Mouse (Mus musculus) c-Kit-positive CD71-positive TER-119-positive erythroid progenitor cells, embryonic 14.5 days (primary cell): ENCODE measurements around the gene Kcnk3.

Experiments
- DNase-seq: peaks from one replicate; pipeline ENCODE4 v3.0.0-alpha.2; 2013; ENCODE audit warnings: low spot score

The Kcnk3 gene

GRCm38 (mm10) chr5:30588301-30588968 lies 465 bp downstream of the Kcnk3 start:
- no peak for DNase-seq

- no peak for DNase-seq
Observed at GRCm38 (mm10) chr5:30589069-30589468, 1.1 kb downstream of the Kcnk3 start.

- DNase-seq = no peak
Observed at GRCm38 (mm10) chr5:30589546-30589945, 1.6 kb downstream of the Kcnk3 start.

- DNase-seq = no peak
Observed at GRCm38 (mm10) chr5:30590231-30590630, 2.3 kb downstream of the Kcnk3 start.

- DNase-seq = no peak
Observed at GRCm38 (mm10) chr5:30591205-30591731, 3.3 kb downstream of the Kcnk3 start.

GRCm38 (mm10) chr5:30591786-30592185 lies 3.8 kb downstream of the Kcnk3 start:
- no peak for DNase-seq

- DNase-seq = no peak
Observed at GRCm38 (mm10) chr5:30592279-30592980, 4.5 kb downstream of the Kcnk3 start.

GRCm38 (mm10) chr5:30593360-30593759 lies 5.4 kb downstream of the Kcnk3 start:
- DNase-seq = no peak

- DNase-seq = no peak
Observed at GRCm38 (mm10) chr5:30593811-30594504, 6.0 kb downstream of the Kcnk3 start.

- DNase-seq = no peak
Observed at GRCm38 (mm10) chr5:30594953-30595560, 7.1 kb downstream of the Kcnk3 start.

- no peak for DNase-seq
Observed at GRCm38 (mm10) chr5:30601397-30601796, 13.4 kb downstream of the Kcnk3 start.

- no peak for DNase-seq
Observed at GRCm38 (mm10) chr5:30603255-30603654, 15.3 kb downstream of the Kcnk3 start.

GRCm38 (mm10) chr5:30603926-30604325 lies 16.0 kb downstream of the Kcnk3 start:
- DNase-seq = no peak

- DNase-seq = no peak
Observed at GRCm38 (mm10) chr5:30604769-30605188, 16.8 kb downstream of the Kcnk3 start.

- no peak for DNase-seq
Observed at GRCm38 (mm10) chr5:30605649-30606048, 17.7 kb downstream of the Kcnk3 start.

- DNase-seq = no peak
Observed at GRCm38 (mm10) chr5:30606424-30607073, 18.6 kb downstream of the Kcnk3 start.

GRCm38 (mm10) chr5:30609094-30609493 lies 21.1 kb downstream of the Kcnk3 start:
- no peak for DNase-seq

GRCm38 (mm10) chr5:30609918-30610645 lies 22.1 kb downstream of the Kcnk3 start:
- no peak for DNase-seq

GRCm38 (mm10) chr5:30611091-30611490 lies 23.1 kb downstream of the Kcnk3 start:
- DNase-seq = no peak

- DNase-seq = no peak
Observed at GRCm38 (mm10) chr5:30611689-30612088, 23.7 kb downstream of the Kcnk3 start.

GRCm38 (mm10) chr5:30612575-30612974 lies 24.6 kb downstream of the Kcnk3 start:
- no peak for DNase-seq
